Mouse (Mus musculus) spleen, adult 2 months (tissue): ENCODE measurements at regions not wholly inside any gene's neighbourhood (a gene's known extent, or its start where the extent isn't known, plus 50 kb on each side); places are given as distances from the start of the nearest gene placed in this dataset.

Experiments used
- DNase-seq, 2 experiments: peaks; one replicate each; pipeline versions ENCODE4 v3.0.0 to v3.0.0-alpha.2; 2012 to 2021; ENCODE audit warnings: low spot score in 2 of 2, low read depth in 1 of 2
- H3K27ac ChIP-seq: fragments of 200-500 bp; 2 replicates; pipeline ENCODE4 v1.5.1; 2012; ENCODE audit warnings: low read length, inconsistent platforms; ENCODE audit not compliant: insufficient read depth
- H3K27me3 ChIP-seq: fragments of 200-500 bp; 2 replicates; pipeline ENCODE4 v1.6.1; 2012; ENCODE audit warnings: mild to moderate bottlenecking, moderate library complexity, low read length, inconsistent platforms; ENCODE audit not compliant: control insufficient read depth, insufficient read depth
- H3K36me3 ChIP-seq: fragments of 200-500 bp; 2 replicates; pipeline ENCODE4 v1.6.1; 2012; ENCODE audit warnings: mild to moderate bottlenecking, low read length, inconsistent platforms; ENCODE audit not compliant: control insufficient read depth, insufficient read depth
- H3K4me1 ChIP-seq: fragments of 200-500 bp; 2 replicates; pipeline ENCODE4 v1.6.1; 2011; ENCODE audit warnings: inconsistent platforms; ENCODE audit not compliant: control insufficient read depth, insufficient read depth, insufficient read length
- H3K4me3 ChIP-seq: fragments of 200-500 bp; 2 replicates; pipeline ENCODE4 v1.5.1; 2011; ENCODE audit warnings: mild to moderate bottlenecking, inconsistent platforms; ENCODE audit not compliant: insufficient read depth, insufficient read length; ENCODE audit errors: extremely low read depth
- CTCF ChIP-seq: fragments of 200-500 bp; IDR thresholded peaks from 2 replicates; pipeline ENCODE4 v1.5.1; 2011; ENCODE audit warnings: mild to moderate bottlenecking, inconsistent platforms; ENCODE audit not compliant: insufficient read depth, insufficient read length, insufficient replicate concordance; ENCODE audit errors: extremely low read depth
- POLR2A ChIP-seq: fragments of 200-500 bp; IDR thresholded peaks from 2 replicates; pipeline ENCODE4 v1.6.1; 2011; ENCODE audit warnings: low read depth, low read length, inconsistent platforms
- WGBS: fragments of 180-500 bp; shearing (Covaris S2); methylation state at CpG from one replicate; pipeline ENCODE4 v1.1.7; 2018; 5-methylcytosine and 5-hydroxymethylcytosine counted together

- H3K27ac ChIP-seq, result no peak overlapping the region
- no peak for DNase-seq
- no peak overlapping the region for H3K4me3 ChIP-seq
- WGBS, result 78% methylated on average over 12 of the region's 12 CpGs
- no peaks in the 10 kb centered on the region for H3K36me3 ChIP-seq
- TF ChIP-seq CTCF (no peak), POLR2A (no peak)
- no peaks in the 10 kb centered on the region for H3K4me1 ChIP-seq
- no peaks in the 10 kb centered on the region for H3K27me3 ChIP-seq
Observed at GRCm38 (mm10) chr4:131304361-131304777, 360.2 kb downstream of the Matn1 start.

GRCm38 (mm10) chr4:131314231-131314630 is 370.0 kb downstream of the Matn1 start:
- no peak for TF ChIP-seq POLR2A
- no peak for TF ChIP-seq CTCF
- no peak for DNase-seq
- no peaks in the 10 kb centered on the region for H3K36me3 ChIP-seq
- H3K27ac ChIP-seq, result no peak overlapping the region
- no peaks in the 10 kb centered on the region for H3K27me3 ChIP-seq
- no peaks in the 10 kb centered on the region for H3K4me1 ChIP-seq
- no peak overlapping the region for H3K4me3 ChIP-seq
- 67% methylated on average over 3 of the region's 3 CpGs for WGBS

GRCm38 (mm10) chr4:131316041-131316440 is 371.9 kb downstream of the Matn1 start:
- no peak overlapping the region for H3K4me3 ChIP-seq
- WGBS, result 83% methylated on average over 3 of the region's 3 CpGs
- H3K27ac ChIP-seq, result no peak overlapping the region
- TF ChIP-seq CTCF (no peak), POLR2A (no peak)
- no peak for DNase-seq
- H3K36me3 ChIP-seq, result no peaks in the 10 kb centered on the region
- no peaks in the 10 kb centered on the region for H3K4me1 ChIP-seq
- no peaks in the 10 kb centered on the region for H3K27me3 ChIP-seq

- no peak for TF ChIP-seq CTCF
- no peak for TF ChIP-seq POLR2A
- H3K4me1 ChIP-seq, result no peaks in the 10 kb centered on the region
- 85% methylated on average over 5 of the region's 5 CpGs for WGBS
- H3K4me3 ChIP-seq, result no peak overlapping the region
- no peak overlapping the region for H3K27ac ChIP-seq
- no peak for DNase-seq
- H3K36me3 ChIP-seq, result no peaks in the 10 kb centered on the region
- H3K27me3 ChIP-seq, result no peaks in the 10 kb centered on the region
Observed at GRCm38 (mm10) chr4:131322323-131322722, 378.1 kb downstream of the Matn1 start.

- DNase-seq, result no peak
- H3K4me3 ChIP-seq, result no peak overlapping the region
- H3K4me1 ChIP-seq, result no peaks in the 10 kb centered on the region
- no peak overlapping the region for H3K27ac ChIP-seq
- TF ChIP-seq POLR2A, result no peak
- no peak for TF ChIP-seq CTCF
- 85% methylated on average over 3 of the region's 3 CpGs for WGBS
- no peaks in the 10 kb centered on the region for H3K36me3 ChIP-seq
- no peaks in the 10 kb centered on the region for H3K27me3 ChIP-seq
Observed at GRCm38 (mm10) chr4:131324486-131324885, 380.3 kb downstream of the Matn1 start.

- no peak overlapping the region for H3K4me3 ChIP-seq
- H3K4me1 ChIP-seq, result no peaks in the 10 kb centered on the region
- no peak for DNase-seq
- H3K27ac ChIP-seq, result no peak overlapping the region
- no peaks in the 10 kb centered on the region for H3K36me3 ChIP-seq
- WGBS, result 75% methylated on average over 11 of the region's 11 CpGs
- no peak for TF ChIP-seq POLR2A
- no peak for TF ChIP-seq CTCF
- H3K27me3 ChIP-seq, result no peaks in the 10 kb centered on the region
Observed at GRCm38 (mm10) chr4:131325200-131325599, 381.0 kb downstream of the Matn1 start.

GRCm38 (mm10) chr4:131325609-131326008 is 381.4 kb downstream of the Matn1 start:
- Histone ChIP-seq H3K27ac (no peak overlapping the region), H3K4me3 (no peak overlapping the region), H3K36me3 (no peaks in the 10 kb centered on the region), H3K27me3 (no peaks in the 10 kb centered on the region), H3K4me1 (no peaks in the 10 kb centered on the region)
- no peak for DNase-seq
- no peak for TF ChIP-seq POLR2A
- no peak for TF ChIP-seq CTCF
- 92% methylated on average over 3 of the region's 3 CpGs for WGBS
